Mouse (Mus musculus): ENCODE results near the gene Baz2b. TPM values are rescaled to one million over a fixed set of nuclear protein-coding genes. Genes with fewer than 3 reads are reported as not detected.
A peak's percentile ranks its signal among the peaks of the same experiment; 100 is the strongest.

Baz2b gene
- total RNA-seq, 4 experiments from 2014 or later = 33.0 to 49.7 (median 44.0) TPM

DNA sequence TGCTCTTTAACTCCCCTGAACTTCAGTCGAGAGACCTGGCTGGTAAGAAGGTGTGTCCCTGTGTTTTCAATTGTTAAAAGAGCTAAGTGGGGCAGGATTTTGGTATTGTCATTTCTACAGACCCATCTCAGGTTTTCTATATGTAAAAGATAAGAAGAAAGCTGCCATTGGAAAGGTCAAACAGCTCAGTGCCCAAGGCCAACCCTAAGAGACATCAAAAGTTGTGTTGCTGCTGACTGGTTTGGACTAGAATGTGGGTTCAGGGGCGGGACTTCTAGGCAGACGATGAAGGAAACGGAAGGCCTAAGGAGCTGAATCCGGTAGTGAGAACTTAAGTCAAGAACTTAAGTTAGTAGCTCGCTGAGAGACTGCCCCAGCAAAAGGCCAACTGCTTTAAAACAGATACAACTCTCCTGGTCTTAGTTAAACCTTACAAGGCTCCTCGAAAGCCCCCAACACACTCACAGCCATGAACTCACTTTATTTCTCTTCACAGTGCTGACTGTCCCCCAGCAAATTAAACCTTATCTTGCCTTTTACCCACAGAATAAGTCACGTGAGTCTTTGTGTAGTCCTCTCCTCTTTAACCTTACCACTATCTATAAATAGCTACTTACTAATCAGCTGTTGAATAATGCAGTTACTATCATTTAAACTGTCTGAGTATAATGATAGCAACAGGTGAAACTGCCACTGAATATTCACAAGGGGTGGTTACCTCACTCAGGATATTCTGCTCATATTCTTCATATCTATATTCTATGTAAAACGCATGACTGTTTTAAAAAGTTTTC, 158.8 kb downstream of the Baz2b start:
- no peak for DNase-seq (ENCODE audit: low spot score)

DNA sequence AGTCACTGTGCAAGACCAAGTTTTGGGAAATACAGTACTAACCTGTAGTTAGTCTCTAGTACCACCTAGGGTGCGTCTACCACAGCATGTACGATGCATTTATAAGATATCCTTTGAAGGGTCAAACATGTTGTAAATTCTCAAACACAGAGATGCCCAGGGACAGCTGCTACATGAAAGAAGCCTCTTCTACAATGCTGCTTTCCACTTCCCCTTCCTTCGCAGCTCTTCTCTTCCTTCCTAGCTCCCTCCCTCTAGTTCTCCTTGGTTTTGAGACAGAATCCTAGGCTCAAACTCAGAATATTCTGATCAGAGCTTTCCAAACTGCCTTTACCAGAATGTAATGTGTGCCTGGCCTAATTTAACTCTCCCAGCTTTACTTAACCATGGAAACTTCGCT, 159.8 kb downstream of the Baz2b start:
- DNase-seq (ENCODE audit: low spot score) = no peak

DNA sequence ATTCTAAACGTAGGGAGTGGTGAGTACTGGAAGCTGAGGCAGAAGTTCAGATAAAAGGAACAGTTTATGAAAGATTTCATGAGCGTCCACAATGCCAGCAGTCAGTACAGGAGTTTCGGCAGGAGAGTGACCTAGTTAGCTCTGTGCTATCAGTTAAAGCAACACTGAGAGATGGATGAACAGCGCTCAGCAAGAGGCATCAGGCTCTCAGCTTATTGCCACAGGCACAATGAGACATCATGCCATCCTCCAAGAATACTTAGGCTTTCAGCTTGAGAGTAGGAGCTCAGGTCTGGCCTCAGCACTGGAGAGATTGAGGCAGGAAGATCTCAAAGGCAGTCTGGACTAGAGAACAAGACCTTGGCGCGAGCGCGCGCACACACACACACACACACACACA, 160.3 kb downstream of the Baz2b start:
- DNase-seq (ENCODE audit: low spot score) = no peak

DNA sequence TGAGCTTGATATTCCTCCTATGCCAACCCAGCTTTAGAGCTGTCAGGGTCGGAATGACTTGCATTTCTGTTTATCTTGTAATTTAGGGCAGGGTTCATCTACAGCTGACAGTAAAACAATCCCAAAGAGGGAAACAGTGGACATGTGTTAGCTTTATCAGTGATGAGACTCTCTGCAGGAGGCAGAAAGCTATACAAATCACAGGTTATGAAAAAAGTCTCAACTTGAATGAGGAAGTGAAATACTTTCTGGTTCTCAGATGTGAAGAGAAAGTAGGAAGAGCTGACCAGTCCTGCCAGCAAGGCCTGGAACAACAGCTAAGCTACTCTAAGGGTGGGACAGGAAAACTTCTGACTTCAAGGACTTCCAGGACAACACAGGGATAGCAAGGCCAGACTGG, 163.6 kb downstream of the Baz2b start:
- peak; percentile 60 for DNase-seq (ENCODE audit: low spot score)

DNA sequence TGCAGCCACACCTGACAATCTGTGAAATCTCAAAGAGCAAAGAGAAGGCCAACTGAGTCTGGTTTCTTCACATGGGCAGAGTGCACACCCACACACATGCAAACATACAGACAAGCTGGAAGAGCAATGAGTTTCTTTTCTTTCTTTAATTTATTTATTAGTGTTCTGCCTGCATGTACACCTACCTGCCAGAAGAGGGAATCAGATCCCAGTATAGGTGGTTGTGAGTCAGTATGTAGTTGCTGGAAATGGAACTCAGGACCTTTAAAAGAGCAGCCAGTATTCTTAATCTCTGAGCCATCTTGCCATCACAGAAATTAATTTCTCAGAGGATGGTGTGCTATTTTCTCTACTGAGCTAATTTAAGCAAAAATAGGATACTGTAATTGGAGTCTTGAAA, 164.7 kb downstream of the Baz2b start:
- no peak for DNase-seq (ENCODE audit: low spot score)

DNA sequence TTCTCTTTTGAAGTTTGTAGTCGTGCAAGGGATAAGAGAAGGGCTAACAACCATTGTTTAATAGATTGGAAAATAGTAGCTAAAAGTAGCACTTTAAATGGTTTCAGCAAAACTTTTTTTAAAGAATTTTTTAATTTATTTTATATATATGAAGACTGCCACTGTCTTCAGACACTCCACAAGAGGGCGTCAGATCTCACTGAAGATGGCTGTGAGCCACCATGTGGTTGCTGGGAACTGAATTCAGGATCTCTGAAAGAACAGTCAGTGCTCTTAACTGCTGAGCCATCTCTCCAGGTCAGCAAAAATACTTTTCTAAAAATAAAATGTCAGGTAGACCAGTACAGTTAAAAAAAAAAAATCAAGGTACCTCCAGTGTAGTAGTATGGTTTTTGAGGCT, 165.1 kb downstream of the Baz2b start:
- no peak for DNase-seq (ENCODE audit: low spot score)

DNA sequence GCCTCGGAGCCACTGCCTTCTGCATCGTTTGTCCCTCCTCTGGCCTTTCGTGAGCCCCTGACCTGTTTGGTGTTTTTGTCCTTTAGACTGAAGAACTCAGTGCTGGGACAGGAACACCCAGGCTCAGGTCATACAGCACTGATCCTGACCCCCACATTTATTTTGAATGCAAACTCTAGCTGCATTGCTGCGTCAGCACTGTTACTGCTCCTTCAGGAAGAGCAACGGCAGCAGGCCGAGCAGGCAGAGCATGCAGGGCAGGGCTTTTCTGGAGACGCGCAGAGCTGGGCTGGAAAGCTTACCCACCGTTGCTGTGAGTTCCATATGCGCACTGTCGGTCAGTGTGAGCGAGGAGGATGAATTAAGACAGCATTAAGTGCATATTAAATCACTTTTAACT, 166.9 kb downstream of the Baz2b start:
- no peak for DNase-seq (ENCODE audit: low spot score)

DNA sequence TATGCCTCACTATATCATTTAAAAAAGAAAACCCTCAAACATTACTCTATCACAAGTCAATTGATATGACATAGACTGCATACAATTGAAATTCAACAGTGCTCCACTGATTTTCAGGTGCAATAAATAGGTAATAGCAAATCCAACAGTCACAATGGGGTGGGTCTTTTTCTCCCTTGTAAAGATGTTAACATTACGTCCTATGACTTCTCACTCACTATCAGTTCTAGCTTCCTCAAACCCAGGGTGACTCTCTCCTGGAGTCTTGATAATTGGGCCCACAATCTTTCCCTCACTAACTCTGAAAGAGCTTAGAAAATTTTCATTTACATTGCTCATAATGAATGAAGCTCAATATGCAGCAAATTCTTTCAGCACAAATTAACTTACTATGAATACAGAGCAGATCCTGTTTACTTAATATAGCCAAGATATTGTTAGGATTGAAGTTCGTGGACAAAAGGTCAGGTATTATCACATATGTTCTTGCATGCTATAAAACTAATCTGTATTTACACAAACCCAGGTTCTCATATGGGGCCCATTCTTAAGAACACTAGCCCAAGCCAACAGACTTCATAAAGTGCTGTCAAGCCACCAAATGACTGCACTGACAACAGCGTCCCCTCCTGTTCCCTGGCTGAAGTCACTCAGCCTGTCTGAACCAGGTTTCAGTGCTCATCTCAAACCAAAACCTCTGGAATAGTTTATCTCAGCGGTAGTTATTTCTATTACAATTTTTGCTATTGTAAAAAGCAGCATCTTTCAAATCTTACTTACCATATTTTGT, 168.0 kb downstream of the Baz2b start:
- no peak for DNase-seq (ENCODE audit: low spot score)

DNA sequence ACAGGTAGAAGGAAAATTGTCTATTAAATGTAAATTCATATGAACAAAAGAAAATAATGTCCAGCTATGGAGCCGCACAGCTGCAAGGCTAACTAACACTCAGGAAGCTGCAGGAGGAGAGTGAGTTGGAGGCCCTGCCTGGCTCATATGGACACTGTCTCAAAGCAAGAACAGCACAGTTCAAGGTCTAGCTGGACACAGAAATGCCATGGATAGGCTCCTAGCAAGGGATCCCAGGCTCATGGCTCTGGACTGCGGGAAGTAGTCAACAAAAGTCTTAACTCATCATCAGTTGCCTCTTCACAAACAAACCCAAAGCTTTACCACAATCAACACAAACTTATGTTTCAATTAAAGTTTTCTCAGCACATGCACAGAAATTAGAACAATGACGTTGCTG, 169.5 kb downstream of the Baz2b start:
- no peak for DNase-seq (ENCODE audit: low spot score)

DNA sequence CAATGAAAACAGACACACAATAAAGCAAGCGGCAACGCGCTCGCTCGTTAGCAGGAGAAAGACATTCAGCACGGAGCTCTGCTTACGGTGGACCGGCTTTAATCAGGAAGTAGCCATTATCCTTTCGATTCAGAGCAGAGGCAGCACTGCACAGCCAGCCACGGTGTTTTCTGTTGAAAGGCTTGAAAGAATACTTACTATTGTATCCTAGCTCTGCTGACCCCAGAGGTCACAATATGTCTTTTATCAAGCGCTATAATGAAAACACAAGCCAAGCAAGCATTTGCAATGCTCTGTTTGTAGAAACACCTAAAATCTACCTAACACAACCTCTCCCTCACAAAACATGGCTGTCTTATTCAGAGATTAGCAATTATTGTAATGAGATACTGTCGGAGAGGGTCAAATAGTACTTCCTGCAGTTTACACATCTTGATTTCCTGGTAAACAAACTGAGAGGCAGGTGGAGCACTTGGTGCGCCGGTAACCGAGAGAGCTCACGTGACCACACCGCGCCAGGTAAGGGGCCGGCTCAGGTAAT, 172.6 kb downstream of the Baz2b start:
- DNase-seq (ENCODE audit: low spot score) = peak; percentile 50

DNA sequence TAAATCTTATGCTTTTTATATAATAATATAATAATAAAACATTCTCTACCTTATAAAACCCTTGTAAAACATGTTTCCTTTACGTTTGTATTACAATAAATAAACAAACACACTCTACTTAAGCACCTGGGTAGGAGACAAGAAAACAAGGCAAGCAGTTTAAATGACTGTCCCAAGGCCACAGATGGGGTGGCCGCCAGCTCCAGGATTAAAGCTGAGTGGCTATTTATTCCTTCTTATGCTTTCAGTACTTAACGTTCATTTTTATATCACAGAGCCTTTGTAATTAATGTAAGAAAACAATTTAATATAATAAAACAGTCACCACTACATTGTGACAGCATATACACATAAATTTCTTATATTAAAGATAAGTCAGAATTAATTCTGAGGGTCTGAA, 173.3 kb downstream of the Baz2b start:
- DNase-seq (ENCODE audit: low spot score) = no peak

DNA sequence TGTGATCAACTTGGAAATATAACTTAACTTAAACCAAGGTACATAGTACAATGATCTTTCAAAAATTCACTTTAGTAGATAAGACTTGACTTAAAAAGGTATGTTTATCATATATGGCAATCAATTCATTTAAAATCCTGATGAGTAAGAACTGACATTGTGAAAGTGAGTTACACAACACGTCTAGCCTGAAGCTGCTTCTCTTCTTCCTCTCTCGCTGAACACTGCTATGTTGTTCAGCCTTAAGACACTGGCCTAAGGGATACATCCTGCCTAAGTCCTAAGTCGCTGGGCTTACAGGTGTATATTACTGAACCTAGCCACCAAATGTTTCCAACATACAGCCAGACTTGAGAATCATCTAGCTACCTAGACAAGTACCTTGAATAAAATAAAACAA, 178.6 kb downstream of the Baz2b start:
- DNase-seq (ENCODE audit: low spot score) = no peak

DNA sequence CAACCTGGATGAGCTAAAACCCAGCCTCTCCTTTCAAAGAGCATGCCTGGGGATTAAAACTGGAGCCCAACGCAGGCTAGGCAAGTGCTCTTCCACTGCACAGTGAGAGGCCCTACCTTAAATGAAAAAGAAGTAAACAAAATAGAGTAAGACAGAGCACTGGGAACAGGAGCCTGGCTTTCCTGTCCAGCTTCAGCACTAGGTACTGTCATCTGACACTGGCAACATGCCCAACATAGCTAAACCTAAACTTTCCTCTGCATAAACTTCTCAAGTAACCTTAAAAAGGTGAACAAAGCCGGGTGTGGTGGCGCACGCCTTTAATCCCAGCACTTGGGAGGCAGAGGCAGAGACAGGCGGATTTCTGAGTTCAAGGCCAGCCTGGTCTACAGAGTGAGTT, 180.6 kb downstream of the Baz2b start:
- DNase-seq (ENCODE audit: low spot score) = no peak

DNA sequence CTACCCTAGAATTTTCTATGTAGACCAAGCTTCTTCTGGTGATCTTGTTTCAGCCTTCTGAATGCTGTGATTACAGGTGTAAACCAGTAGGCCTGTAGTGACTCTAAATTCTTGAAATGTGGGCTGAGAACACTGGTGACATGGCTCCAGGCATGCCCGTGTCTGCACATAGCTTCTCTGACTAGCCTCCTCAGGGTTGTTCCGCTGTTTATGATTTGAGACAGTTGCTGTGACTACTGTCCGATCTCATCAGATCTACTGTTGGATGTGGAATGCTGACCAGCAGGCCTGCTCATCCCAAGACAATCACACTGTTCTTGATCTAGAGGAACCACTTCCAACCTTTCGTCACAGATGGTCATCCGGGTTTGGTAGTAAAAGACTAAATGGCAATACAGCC, 182.5 kb downstream of the Baz2b start:
- no peak for DNase-seq (ENCODE audit: low spot score)

DNA sequence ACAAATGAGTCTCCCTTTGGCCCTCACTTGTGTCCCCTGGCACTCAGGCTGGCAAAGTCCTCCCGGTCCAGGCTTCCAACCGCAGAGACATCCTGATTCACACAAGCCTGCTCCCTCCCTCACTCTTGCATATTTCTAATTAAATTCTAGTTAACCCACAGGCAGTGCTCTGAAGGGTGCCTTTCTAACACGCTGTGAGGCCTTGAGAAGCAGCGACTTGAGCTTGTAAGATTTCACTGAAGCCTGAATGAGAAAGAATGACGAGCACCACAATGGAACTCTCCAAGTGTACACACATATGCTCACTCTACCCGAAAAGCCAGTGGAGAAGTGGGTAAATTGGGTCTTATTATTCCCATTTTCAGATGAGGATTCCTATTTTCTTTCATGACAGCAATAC, 183.1 kb downstream of the Baz2b start:
- DNase-seq (ENCODE audit: low spot score) = no peak

DNA sequence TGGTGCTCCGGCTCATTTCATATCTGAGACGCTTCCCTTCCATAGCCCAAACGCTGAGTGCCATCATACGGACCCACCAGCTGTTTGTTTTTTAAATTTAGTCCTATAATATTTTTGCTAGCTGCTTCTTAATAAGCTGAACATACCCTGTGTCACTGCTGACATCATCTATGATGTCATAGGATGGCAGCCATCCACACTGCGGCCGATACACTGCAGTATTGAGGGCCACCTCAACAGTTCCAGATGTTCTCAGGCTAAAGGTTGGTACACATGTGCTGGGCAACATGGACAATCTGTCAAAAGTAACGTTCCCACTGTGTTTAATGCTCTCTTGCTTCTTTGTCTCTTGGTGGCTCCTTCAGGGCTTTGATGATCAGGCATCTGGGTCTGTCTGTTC, 185.9 kb downstream of the Baz2b start:
- no peak for DNase-seq (ENCODE audit: low spot score)

DNA sequence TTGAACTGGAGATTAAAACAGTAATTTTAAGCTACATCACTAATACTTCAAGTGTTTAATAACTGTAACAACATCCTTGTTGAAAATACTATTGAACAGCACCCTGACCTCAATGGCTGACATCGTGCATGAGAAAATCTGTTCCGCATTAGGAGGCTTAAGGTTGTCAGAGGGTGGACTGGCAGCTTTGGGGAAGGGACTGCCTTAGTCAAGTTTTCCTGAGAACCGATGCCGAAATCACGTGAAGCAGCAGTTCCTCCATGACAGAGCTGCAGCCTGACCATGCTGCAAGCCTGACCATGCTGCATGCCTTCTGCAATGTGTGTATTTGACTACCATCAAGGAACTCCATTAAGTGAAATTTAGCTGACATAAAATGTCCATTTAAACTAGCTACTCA, 188.1 kb downstream of the Baz2b start:
- DNase-seq (ENCODE audit: low spot score) = no peak

DNA sequence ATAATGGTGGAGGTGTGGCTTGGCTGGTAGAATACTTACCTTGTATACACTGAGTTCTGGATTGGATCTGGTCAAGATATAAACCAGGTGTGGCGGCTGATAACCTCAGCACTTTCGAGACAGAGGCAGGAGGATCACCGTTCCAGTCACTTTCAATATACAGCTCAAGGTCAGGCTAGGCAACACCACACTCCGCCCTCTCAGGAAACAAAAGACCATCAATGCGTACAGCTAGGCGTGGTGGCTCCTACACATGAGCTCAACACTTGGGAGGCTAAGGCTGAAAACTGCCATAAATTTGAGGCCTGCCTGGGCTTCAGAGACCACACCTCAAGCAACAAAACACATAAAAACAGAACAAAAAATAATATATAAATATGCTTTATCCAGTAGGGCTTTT, 188.5 kb downstream of the Baz2b start:
- DNase-seq (ENCODE audit: low spot score) = no peak

DNA sequence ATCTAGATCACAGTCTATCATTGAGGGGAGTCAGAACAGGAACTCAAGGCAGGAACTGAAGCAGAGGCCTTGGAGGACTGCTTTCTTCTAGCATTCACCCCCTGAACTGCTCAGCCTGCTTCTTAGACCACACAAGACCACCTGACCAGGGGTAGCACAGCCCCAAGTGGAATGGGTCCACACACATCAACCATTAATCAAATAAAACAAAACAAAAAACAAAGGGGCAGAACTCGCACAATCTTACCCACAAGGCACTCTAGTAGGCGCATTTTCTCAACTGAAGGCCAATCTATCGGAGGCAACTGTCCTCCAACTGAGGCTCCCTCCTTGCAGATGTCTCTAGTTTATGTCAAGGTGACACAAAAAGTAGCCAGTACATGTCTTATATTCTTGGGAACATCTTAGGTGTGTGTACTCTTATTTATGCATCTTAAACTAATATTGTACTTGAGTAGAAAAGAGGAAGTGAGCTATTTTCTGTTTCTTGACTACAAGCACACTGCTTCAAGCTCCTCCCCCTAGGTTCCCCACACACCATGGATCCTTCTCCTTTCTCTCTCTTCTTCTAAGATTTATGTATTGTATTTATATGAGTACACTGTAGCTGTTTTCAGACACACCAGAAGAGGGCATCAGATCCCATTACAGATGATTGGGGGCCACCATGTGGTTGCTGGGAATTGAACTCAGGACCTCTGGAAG, 189.9 kb downstream of the Baz2b start:
- DNase-seq (ENCODE audit: low spot score) = no peak

DNA sequence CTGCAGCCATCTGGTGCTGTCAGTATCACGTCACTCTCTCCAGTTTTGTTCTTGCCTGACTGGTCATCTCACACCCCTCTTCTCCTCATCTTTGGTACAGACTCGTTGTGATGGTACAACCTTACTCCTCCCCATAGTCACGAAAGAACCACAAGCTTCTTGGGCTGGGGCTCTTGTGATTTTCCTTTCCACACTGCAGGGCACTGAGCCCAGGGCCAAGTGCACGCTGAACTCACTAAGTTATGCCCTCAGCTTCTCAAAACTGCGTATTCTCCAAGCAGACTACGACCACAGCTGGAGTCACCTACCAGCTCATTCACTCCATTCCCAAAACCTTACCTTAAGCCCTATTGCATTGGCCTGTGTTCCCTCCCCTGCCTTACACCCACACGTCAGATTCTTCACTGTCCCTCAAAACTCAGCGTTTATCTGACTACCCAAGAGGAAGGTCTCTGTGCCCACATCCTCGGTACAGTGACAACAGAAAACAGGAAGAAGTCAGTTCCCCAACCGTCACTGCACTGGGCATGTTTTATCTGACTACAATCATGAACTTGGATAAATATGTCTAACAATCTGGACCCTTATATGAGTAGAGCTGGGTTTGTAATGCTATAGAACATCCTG, 190.7 kb downstream of the Baz2b start:
- DNase-seq (ENCODE audit: low spot score) = peak; percentile 26

DNA sequence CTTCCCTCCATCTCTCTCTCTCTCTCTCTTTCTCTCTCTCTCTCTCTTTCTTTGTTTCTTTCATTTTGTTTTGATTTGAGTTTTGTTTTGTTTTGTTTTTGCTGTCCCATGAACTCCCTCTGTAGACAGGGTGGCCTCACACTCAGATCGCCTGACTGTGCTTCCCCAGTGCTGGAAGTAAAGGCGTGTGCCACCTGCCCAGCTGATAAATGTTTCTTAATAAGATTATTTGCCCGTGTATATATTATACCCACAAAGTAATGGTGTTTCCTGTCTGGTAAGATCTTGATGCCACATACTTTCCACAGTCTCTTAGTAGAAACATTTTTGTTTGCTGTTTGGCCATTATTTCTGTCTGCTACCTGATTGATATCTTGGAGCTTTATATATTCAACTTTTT, 198.1 kb downstream of the Baz2b start:
- no peak for DNase-seq (ENCODE audit: low spot score)

DNA sequence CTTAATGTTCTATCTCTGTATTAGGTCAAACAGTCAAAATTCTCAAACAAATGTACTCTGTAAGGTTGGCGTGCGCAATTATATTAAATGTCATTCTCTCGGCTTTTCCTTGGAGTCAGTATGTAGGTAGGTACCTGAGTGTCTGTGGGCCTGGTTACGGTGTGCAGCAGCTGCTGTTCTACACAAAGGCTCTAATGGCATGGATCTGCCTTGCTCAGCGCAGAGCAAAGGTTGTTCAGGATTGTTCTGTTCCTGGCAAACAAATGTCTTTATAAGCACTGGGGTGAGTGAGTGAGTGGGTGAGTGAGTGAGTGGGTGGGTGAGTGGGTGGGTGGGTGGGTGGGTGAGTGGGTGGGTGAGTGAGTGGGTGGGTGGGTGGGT, 206.0 kb downstream of the Baz2b start:
- DNase-seq (ENCODE audit: low spot score) = no peak

Measured in heart, adult 8-10 months (tissue).